ENCODE assay signal across 16 mouse cellular contexts in the genomic region with DNA sequence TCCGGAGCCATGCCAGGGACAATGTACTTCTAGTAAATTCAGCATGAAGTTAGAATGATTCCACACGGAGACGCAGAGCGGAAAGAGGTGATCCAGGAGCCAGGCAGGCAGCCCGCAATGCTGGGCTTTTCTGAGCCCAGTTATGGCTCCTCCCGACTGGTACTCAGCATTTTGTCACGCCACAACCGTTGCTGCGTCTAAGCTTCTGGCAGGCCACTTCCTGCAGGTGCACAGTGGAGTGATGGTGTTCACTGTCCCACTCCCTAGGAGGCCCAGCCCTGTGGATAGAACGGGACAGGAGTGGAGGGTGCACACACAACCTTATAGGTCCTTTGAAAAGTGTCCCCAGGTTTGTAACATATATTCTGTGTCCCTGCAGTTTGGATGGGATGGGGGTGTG.
DNase-seq lines count a peak whose midpoint lies in the region; ATAC-seq and TF ChIP-seq lines count a peak whose summit lies in the region.
"Had no signal": no experiment of that assay in that cellular context is flagged by ENCODE, and none has a peak within 500 bp of the region (broad histone marks: within the 10 kb centered on the region; RNA-seq: fewer than 3 reads in every experiment).

No protein-coding gene starts in this region.

- H3K4me3 ChIP-seq in embryonic facial prominence, embryonic 14.5 days (ENCODE audit: low read depth, low read length), result no peak overlapping the region
- H3K4me3 ChIP-seq in embryonic facial prominence, embryonic 10.5 days, result no peak overlapping the region
- no peak overlapping the region for H3K4me3 ChIP-seq in heart, postnatal 0 days (ENCODE audit: low read depth, low read length)
- H3K4me3 ChIP-seq in lung, postnatal 0 days (ENCODE audit: low read depth, low read length), result no peak overlapping the region
- H3K4me3 ChIP-seq: forebrain, embryonic 12.5 days; midbrain, embryonic 13.5 days had no signal

- TF ChIP-seq EP300 in heart, postnatal 0 days (IDR thresholded peaks at IDR 0.05; ENCODE audit: low read depth), result no peak
- TF ChIP-seq EP300 in lung, postnatal 0 days (IDR thresholded peaks at IDR 0.05), result peak; percentile 14; the same call in 1 of the 2 replicates

- DNase-seq in embryonic facial prominence, embryonic 14.5 days (ENCODE audit: low spot score), result no peak
- DNase-seq in embryonic facial prominence, embryonic 10.5 days (ENCODE audit: low spot score), result no peak
- DNase-seq in heart, postnatal 0 days (ENCODE audit: low spot score), result no peak
- DNase-seq in heart, postnatal 36 days, result no peak
- DNase-seq in lung, postnatal 0 days (ENCODE audit: low spot score), result no peak
- DNase-seq in lung, postnatal 4 days, result no peak
- DNase-seq in thymus, postnatal 4 days, result peak; percentile 54
- DNase-seq in layer of hippocampus, postnatal 25 days (ENCODE audit: extremely low spot score in 1 of 2, low spot score in 1 of 2), result no peak
- DNase-seq: cerebellum, adult 11 months; gastrocnemius, postnatal 10 days; layer of hippocampus, adult 9-11 months; lung, adult 18-20 months; retina, postnatal 1 day had no signal

- intact Hi-C loops in heart, postnatal 36 days (cut with DNase I), result loop anchor here (2.0 kb wide), 1 partner anchor 15 kb away; no protein-coding TSS in a partner anchor

- no peak overlapping the region for H3K9ac ChIP-seq in embryonic facial prominence, embryonic 14.5 days (ENCODE audit: low read depth, low read length)
- no peak overlapping the region for H3K9ac ChIP-seq in heart, postnatal 0 days (replicated peaks; ENCODE audit: low read depth, low read length)
- no peak overlapping the region for H3K9ac ChIP-seq in lung, postnatal 0 days (replicated peaks; ENCODE audit: low read depth)
- H3K9ac ChIP-seq: forebrain, embryonic 12.5 days; midbrain, embryonic 13.5 days had no signal

- H3K4me2 ChIP-seq in embryonic facial prominence, embryonic 14.5 days (ENCODE audit: low read depth, low read length), result no peak overlapping the region
- H3K4me2 ChIP-seq in heart, postnatal 0 days (ENCODE audit: low read depth, low read length), result no peak overlapping the region
- no peak overlapping the region for H3K4me2 ChIP-seq in lung, postnatal 0 days (replicated peaks; ENCODE audit: low read depth, low read length)
- H3K4me2 ChIP-seq: forebrain, embryonic 12.5 days; midbrain, embryonic 13.5 days had no signal

- H3K9me3 ChIP-seq in embryonic facial prominence, embryonic 14.5 days (ENCODE audit: control insufficient read depth, low read length), result no peaks in the 10 kb centered on the region
- 0 out of 2 replicates have a peak, but pooled peaks cover 6% of the 10 kb centered on the region for H3K9me3 ChIP-seq in embryonic facial prominence, embryonic 10.5 days
- H3K9me3 ChIP-seq in heart, postnatal 0 days (replicated peaks; ENCODE audit: control insufficient read depth, low read length), result no peaks in the 10 kb centered on the region
- H3K9me3 ChIP-seq in lung, postnatal 0 days (ENCODE audit: low read length), result no peaks in the 10 kb centered on the region
- H3K9me3 ChIP-seq: forebrain, embryonic 12.5 days had no signal

- no peaks in the 10 kb centered on the region for H3K36me3 ChIP-seq in embryonic facial prominence, embryonic 14.5 days (ENCODE audit: control insufficient read depth, insufficient read depth, low read length)
- H3K36me3 ChIP-seq in embryonic facial prominence, embryonic 10.5 days (replicated peaks), result peaks cover 34% of the 10 kb centered on the region; the same call in 1 of the 2 replicates
- H3K36me3 ChIP-seq in heart, postnatal 0 days (replicated peaks; ENCODE audit: control insufficient read depth, insufficient read depth, low read length), result peaks cover 18% of the 10 kb centered on the region
- peaks cover 8% of the 10 kb centered on the region for H3K36me3 ChIP-seq in lung, postnatal 0 days (ENCODE audit: insufficient read depth, low read length)
- H3K36me3 ChIP-seq: forebrain, embryonic 12.5 days; midbrain, embryonic 13.5 days had no signal

- no peak for ATAC-seq in embryonic facial prominence, embryonic 14.5 days (ENCODE audit: low read depth)
- ATAC-seq in heart, postnatal 0 days (ENCODE audit: insufficient read depth, low read depth), result no peak
- no peak for ATAC-seq in lung, postnatal 0 days
- ATAC-seq: inflammation-experienced regulatory T-cells, adult 6 months; midbrain, embryonic 13.5 days had no signal

- no peak for TF ChIP-seq CTCF in heart, postnatal 0 days (IDR thresholded peaks at IDR 0.05; ENCODE audit: low read depth)
- TF ChIP-seq CTCF in lung, postnatal 0 days (IDR thresholded peaks at IDR 0.05), result no peak

- peaks cover 16% of the 10 kb centered on the region for H3K4me1 ChIP-seq in embryonic facial prominence, embryonic 14.5 days (ENCODE audit: control insufficient read depth, insufficient read depth, low read length)
- H3K4me1 ChIP-seq in embryonic facial prominence, embryonic 10.5 days, result peaks cover 37% of the 10 kb centered on the region
- peaks cover 46% of the 10 kb centered on the region for H3K4me1 ChIP-seq in heart, postnatal 0 days (ENCODE audit: control insufficient read depth, insufficient read depth)
- H3K4me1 ChIP-seq in lung, postnatal 0 days (ENCODE audit: insufficient read depth, low read depth, low read length), result peaks cover 39% of the 10 kb centered on the region

- H3K27ac ChIP-seq in embryonic facial prominence, embryonic 14.5 days (replicated peaks; ENCODE audit: low read depth, low read length), result peak overlapping the region; percentile 23; the same call in 1 of the 2 replicates
- no peak overlapping the region for H3K27ac ChIP-seq in embryonic facial prominence, embryonic 10.5 days (replicated peaks)
- peak overlapping the region; percentile 26 for H3K27ac ChIP-seq in heart, postnatal 0 days (ENCODE audit: low read depth)
- peak overlapping the region; percentile 87 for H3K27ac ChIP-seq in lung, postnatal 0 days (ENCODE audit: low read length)
- H3K27ac ChIP-seq: forebrain, embryonic 12.5 days; midbrain, embryonic 13.5 days had no signal

- WGBS in embryonic facial prominence, embryonic 14.5 days, result 74% methylated on average over 9 of the region's 10 CpGs
- WGBS in embryonic facial prominence, embryonic 10.5 days, result 82% methylated on average over 10 of the region's 10 CpGs
- 57% methylated on average over 10 of the region's 10 CpGs for WGBS in heart, postnatal 0 days
- WGBS in lung, postnatal 0 days, result 48% methylated on average over 10 of the region's 10 CpGs

- H3K27me3 ChIP-seq in embryonic facial prominence, embryonic 14.5 days (replicated peaks; ENCODE audit: control insufficient read depth, insufficient read depth, low read length), result no peaks in the 10 kb centered on the region
- no peaks in the 10 kb centered on the region for H3K27me3 ChIP-seq in embryonic facial prominence, embryonic 10.5 days (replicated peaks; ENCODE audit: low read depth, poor library complexity, severe bottlenecking)
- H3K27me3 ChIP-seq in heart, postnatal 0 days (ENCODE audit: control insufficient read depth, insufficient read depth, low read length), result no peaks in the 10 kb centered on the region
- H3K27me3 ChIP-seq in lung, postnatal 0 days (replicated peaks; ENCODE audit: insufficient read depth, low read length), result no peaks in the 10 kb centered on the region
- H3K27me3 ChIP-seq: forebrain, embryonic 12.5 days; midbrain, embryonic 13.5 days had no signal
